Mouse (Mus musculus): ENCODE data around the gene Sumo1. TPM values are rescaled to one million over a fixed set of nuclear protein-coding genes. Genes with fewer than 3 reads are reported as not detected.

Sumo1 gene
- total and polyA plus RNA-seq, 2 experiments from 2014 or later: 71.3 to 186 TPM

- H3K27me3 ChIP-seq (ENCODE audit: control insufficient read depth, insufficient read depth, low read length): no peaks in the 10 kb centered on the region
- no peaks in the 10 kb centered on the region for H3K9me3 ChIP-seq (replicated peaks; ENCODE audit: control insufficient read depth, low read length)
- H3K4me2 ChIP-seq (ENCODE audit: low read depth, low read length): no peak overlapping the region
- WGBS: 31% methylated on average over 11 of the region's 11 CpGs
- TF ChIP-seq EP300 (IDR thresholded peaks at IDR 0.05; ENCODE audit: low read depth) (no peak), CTCF (IDR thresholded peaks at IDR 0.05; ENCODE audit: low read depth) (no peak)
- H3K4me1 ChIP-seq (ENCODE audit: control insufficient read depth, insufficient read depth): no peaks in the 10 kb centered on the region
- no peak overlapping the region for H3K4me3 ChIP-seq (ENCODE audit: low read depth, low read length)
- H3K9ac ChIP-seq (replicated peaks; ENCODE audit: low read depth, low read length): no peak overlapping the region
- no peaks in the 10 kb centered on the region for H3K36me3 ChIP-seq (replicated peaks; ENCODE audit: control insufficient read depth, insufficient read depth, low read length)
- ATAC-seq (ENCODE audit: insufficient read depth, low read depth) (no peak), DNase-seq (ENCODE audit: low spot score) (no peak)
- H3K27ac ChIP-seq (ENCODE audit: low read depth): no peak overlapping the region
Measured at GRCm38 (mm10) chr1:59602531-59603416, 67.9 kb downstream of the Sumo1 start.

- no peaks in the 10 kb centered on the region for H3K9me3 ChIP-seq (replicated peaks; ENCODE audit: control insufficient read depth, low read length)
- H3K36me3 ChIP-seq (replicated peaks; ENCODE audit: control insufficient read depth, insufficient read depth, low read length): no peaks in the 10 kb centered on the region
- H3K27ac ChIP-seq (ENCODE audit: low read depth): no peak overlapping the region
- no peaks in the 10 kb centered on the region for H3K4me1 ChIP-seq (ENCODE audit: control insufficient read depth, insufficient read depth)
- H3K9ac ChIP-seq (replicated peaks; ENCODE audit: low read depth, low read length): no peak overlapping the region
- H3K4me2 ChIP-seq (ENCODE audit: low read depth, low read length): no peak overlapping the region
- WGBS: 53% methylated on average over 9 of the region's 9 CpGs
- ATAC-seq (ENCODE audit: insufficient read depth, low read depth): no peak
- no peak overlapping the region for H3K4me3 ChIP-seq (ENCODE audit: low read depth, low read length)
- peaks cover 21% of the 10 kb centered on the region for H3K27me3 ChIP-seq (ENCODE audit: control insufficient read depth, insufficient read depth, low read length)
- TF ChIP-seq EP300 (IDR thresholded peaks at IDR 0.05; ENCODE audit: low read depth): no peak
- no peak for DNase-seq (ENCODE audit: low spot score)
Measured at GRCm38 (mm10) chr1:59595609-59596008, 75.0 kb downstream of the Sumo1 start.

GRCm38 (mm10) chr1:59594586-59595266 is 75.9 kb downstream of the Sumo1 start:
- DNase-seq (ENCODE audit: low spot score) (no peak), ATAC-seq (ENCODE audit: insufficient read depth, low read depth) (no peak)
- no peak overlapping the region for H3K4me2 ChIP-seq (ENCODE audit: low read depth, low read length)
- H3K27ac ChIP-seq (ENCODE audit: low read depth): no peak overlapping the region
- H3K4me3 ChIP-seq (ENCODE audit: low read depth, low read length): no peak overlapping the region
- no peaks in the 10 kb centered on the region for H3K4me1 ChIP-seq (ENCODE audit: control insufficient read depth, insufficient read depth)
- H3K27me3 ChIP-seq (ENCODE audit: control insufficient read depth, insufficient read depth, low read length): peaks cover 21% of the 10 kb centered on the region
- H3K9me3 ChIP-seq (replicated peaks; ENCODE audit: control insufficient read depth, low read length): no peaks in the 10 kb centered on the region
- H3K9ac ChIP-seq (replicated peaks; ENCODE audit: low read depth, low read length): no peak overlapping the region
- H3K36me3 ChIP-seq (replicated peaks; ENCODE audit: control insufficient read depth, insufficient read depth, low read length): no peaks in the 10 kb centered on the region
- TF ChIP-seq EP300 (IDR thresholded peaks at IDR 0.05; ENCODE audit: low read depth): no peak
- 84% methylated on average over 11 of the region's 11 CpGs for WGBS

GRCm38 (mm10) chr1:59593622-59594035 is 77.0 kb downstream of the Sumo1 start:
- peaks cover 21% of the 10 kb centered on the region for H3K27me3 ChIP-seq (ENCODE audit: control insufficient read depth, insufficient read depth, low read length)
- ATAC-seq (ENCODE audit: insufficient read depth, low read depth): no peak
- no peak for DNase-seq (ENCODE audit: low spot score)
- no peak overlapping the region for H3K4me2 ChIP-seq (ENCODE audit: low read depth, low read length)
- H3K4me1 ChIP-seq (ENCODE audit: control insufficient read depth, insufficient read depth): no peaks in the 10 kb centered on the region
- WGBS: 63% methylated on average over 2 of the region's 2 CpGs
- H3K27ac ChIP-seq (ENCODE audit: low read depth): no peak overlapping the region
- TF ChIP-seq EP300 (IDR thresholded peaks at IDR 0.05; ENCODE audit: low read depth) (no peak), CTCF (IDR thresholded peaks at IDR 0.05; ENCODE audit: low read depth) (no peak)
- H3K36me3 ChIP-seq (replicated peaks; ENCODE audit: control insufficient read depth, insufficient read depth, low read length): no peaks in the 10 kb centered on the region
- H3K9me3 ChIP-seq (replicated peaks; ENCODE audit: control insufficient read depth, low read length): no peaks in the 10 kb centered on the region
- H3K9ac ChIP-seq (replicated peaks; ENCODE audit: low read depth, low read length): no peak overlapping the region
- no peak overlapping the region for H3K4me3 ChIP-seq (ENCODE audit: low read depth, low read length)

- Histone ChIP-seq H3K4me2 (ENCODE audit: low read depth, low read length) (no peak overlapping the region), H3K27me3 (ENCODE audit: control insufficient read depth, insufficient read depth, low read length) (peaks cover 21% of the 10 kb centered on the region), H3K9ac (replicated peaks; ENCODE audit: low read depth, low read length) (no peak overlapping the region), H3K4me3 (ENCODE audit: low read depth, low read length) (no peak overlapping the region), H3K36me3 (replicated peaks; ENCODE audit: control insufficient read depth, insufficient read depth, low read length) (no peaks in the 10 kb centered on the region), H3K4me1 (ENCODE audit: control insufficient read depth, insufficient read depth) (no peaks in the 10 kb centered on the region), H3K27ac (ENCODE audit: low read depth) (no peak overlapping the region), H3K9me3 (replicated peaks; ENCODE audit: control insufficient read depth, low read length) (no peaks in the 10 kb centered on the region)
- DNase-seq (ENCODE audit: low spot score) (no peak), ATAC-seq (ENCODE audit: insufficient read depth, low read depth) (no peak)
- TF ChIP-seq CTCF (IDR thresholded peaks at IDR 0.05; ENCODE audit: low read depth): no peak
- no peak for TF ChIP-seq EP300 (IDR thresholded peaks at IDR 0.05; ENCODE audit: low read depth)
- WGBS: 25% methylated on average over 12 of the region's 12 CpGs
Measured at GRCm38 (mm10) chr1:59592876-59593275, 77.8 kb downstream of the Sumo1 start.
